Mouse (Mus musculus): ENCODE measurements around the gene Celf2.

The Celf2 gene

DNA sequence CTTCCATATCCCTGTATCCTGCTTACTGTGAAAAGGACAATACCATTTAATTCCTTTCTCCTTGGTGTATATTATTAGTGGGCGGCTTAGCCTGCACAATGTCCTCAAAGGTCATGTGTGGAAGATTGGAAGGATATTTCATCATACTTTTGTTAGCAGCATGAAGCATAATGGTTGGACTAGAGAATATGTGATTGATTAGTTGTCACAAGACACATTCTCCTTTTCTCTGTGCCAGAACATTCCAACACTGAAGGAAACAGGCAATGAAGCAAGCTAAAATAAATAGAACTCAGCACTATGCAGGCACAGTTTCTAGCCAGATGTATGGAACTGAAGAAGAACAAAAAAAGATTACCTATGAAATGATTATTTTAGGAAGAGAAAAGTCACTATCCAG, 482.6 kb downstream of the Celf2 start:
- no peak for DNase-seq (ENCODE audit: low spot score in 2 of 2)

GRCm38 (mm10) chr2:7025594-7025993, 483.8 kb downstream of the Celf2 start:
- DNase-seq (ENCODE audit: low spot score in 2 of 2), result no peak

GRCm38 (mm10) chr2:7022184-7022583, 487.2 kb downstream of the Celf2 start:
- DNase-seq (ENCODE audit: low spot score in 2 of 2), result no peak

DNA sequence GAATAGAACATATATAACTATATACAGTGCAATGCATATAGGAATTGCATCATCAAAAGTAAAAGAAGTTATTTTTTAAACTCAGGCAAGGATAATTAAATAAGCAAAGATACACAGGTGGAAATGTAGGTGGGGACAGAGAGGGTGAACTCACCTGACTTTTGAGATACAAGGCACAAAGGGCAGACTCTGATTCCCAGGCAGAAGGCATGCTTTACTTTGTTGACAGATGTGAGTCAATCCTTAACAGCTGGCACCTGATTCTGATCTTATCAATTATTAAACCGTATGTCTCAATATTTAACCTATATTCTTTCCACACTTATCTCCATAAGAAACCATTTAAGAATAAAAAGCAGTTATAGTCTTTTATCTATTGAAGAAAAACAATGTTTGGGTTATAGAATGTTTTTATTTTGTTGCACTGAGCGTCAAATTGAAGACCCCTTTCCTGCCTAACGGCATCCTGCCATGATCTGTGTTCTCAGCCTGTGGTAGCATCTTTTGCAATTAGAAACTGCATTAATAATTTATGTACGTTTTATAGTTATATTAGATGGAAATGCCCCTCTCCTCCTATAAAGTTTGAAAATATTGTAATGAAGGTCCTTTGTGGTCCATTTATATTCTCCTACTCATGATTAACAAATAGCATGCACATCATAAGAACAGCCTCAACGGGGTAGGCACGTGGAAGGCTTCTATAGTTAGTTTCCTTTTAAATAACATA, 491.8 kb downstream of the Celf2 start:
- DNase-seq (ENCODE audit: low spot score in 2 of 2), result no peak

DNA sequence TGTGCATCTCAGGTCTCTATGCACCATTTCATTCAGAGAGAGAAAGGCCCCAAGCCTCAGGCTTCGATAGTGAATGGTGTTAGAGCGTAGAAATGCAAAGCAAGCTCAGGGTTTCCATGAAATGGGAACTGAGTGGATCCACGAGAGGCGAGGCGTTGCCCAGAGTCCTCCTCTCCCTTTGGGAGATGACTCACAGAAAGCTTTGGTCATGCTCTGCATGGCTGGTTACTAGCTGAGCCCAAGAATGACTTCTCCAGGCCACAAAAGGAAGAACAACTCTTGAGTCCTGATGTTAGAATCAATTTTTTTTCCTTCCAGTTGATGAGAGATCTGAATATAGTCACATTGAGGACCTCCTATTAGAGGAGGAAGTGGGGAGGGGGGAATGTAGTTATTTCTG, 496.2 kb downstream of the Celf2 start:
- DNase-seq (ENCODE audit: low spot score in 2 of 2), result no peak

- DNase-seq (ENCODE audit: low spot score in 2 of 2), result no peak
Observed at GRCm38 (mm10) chr2:7006816-7007215, 502.5 kb downstream of the Celf2 start.

DNA sequence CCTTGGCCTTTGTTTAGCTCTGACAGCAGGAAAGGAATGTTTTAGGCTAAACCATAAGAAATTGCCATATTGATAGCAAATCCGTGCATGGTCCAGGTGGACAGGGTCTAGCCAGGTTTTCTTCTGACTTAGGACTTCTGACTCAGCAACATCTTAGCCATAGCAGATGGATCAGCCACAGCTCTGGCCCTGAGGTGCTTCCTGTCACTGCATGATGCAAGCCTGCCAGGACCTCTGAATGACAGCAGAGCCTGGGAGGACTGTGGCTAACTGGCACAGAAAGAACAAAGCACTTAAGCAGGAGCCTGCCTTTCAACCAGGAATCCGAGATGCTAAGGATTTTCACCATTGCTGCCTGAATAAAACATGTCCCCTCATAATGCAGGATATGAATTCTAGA, 507.4 kb downstream of the Celf2 start:
- no peak for DNase-seq (ENCODE audit: low spot score in 2 of 2)

DNA sequence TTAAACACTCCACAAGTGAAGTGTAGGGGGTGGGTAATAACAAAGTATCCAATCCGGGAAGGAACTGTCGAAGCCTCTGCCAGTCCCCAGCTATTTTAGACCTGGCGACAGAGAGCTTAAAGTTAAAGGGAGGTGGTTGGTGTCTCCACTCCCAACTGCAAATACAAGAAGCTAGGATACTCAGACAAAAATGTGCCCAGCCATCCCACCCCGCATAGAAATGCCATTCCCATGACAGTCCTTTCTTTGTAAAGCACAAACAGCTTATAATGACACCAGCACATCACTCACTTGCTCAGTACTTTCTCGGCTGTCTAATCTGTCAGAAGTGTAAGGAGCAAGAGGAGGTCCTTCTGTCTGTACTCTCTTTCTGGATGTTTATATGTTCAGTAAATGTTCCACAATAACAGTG, 518.3 kb downstream of the Celf2 start:
- no peak for DNase-seq (ENCODE audit: low spot score in 2 of 2)

DNA sequence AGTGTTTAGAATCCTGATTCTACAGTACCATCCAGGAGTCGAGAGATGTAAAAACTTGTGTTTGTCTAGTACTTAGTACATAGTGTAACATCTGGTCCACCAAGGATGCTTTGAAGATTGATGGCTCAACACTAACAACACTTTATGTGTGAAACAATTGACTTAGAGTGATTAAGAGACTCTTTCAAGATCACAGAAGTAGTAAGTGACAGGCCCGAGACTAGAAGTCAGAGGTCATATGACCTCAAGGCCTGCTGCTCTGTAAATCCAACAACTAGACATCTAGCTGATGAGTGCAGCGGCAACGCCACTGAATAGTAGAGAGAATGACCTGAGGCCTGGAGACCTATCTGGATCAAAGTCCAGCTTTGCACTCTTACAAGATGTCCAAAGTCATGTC, 523.7 kb downstream of the Celf2 start:
- DNase-seq (ENCODE audit: low spot score in 2 of 2), result no peak

DNA sequence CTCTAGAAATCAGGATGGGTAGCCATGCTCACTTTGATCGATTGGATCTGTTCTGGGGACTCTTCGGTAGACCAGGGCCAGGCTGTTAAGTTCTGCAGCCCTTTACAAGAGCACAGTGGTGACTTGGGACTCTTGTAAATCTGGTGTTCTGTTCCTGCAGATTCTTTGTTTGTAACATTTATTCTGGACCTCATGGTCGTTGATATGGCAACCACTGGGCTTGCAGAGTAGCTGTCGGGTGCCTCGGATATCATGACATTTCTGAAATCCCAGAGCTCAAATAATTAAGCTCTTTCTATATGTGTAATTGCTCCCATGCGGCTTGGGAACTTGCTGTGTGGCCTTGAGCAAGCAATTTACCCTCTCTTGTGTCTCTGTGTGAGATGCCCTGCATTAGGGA, 525.5 kb downstream of the Celf2 start:
- DNase-seq (ENCODE audit: low spot score in 2 of 2), result no peak

GRCm38 (mm10) chr2:6976300-6976699, 533.1 kb downstream of the Celf2 start:
- no peak for DNase-seq (ENCODE audit: low spot score in 2 of 2)

- DNase-seq (ENCODE audit: low spot score in 2 of 2), result no peak
Observed at GRCm38 (mm10) chr2:6969228-6969627, 540.1 kb downstream of the Celf2 start.

DNA sequence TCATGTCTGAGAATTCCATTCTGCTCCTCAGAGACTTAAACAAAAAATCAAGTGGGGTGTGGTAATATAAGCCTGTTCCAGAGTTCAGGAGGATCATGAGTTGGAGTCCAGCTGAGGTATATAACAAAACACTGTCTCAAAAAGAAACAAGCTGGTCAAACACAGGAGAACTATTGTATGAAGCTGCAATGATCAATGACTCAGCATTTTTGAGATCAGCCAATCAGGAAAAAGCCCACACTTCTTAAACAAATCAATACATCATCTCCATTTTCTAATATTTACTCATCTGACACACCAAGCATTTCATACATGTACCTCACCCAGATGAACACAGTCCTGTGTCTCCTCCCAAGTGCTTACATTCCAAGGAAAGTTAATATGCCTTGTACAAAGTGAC, 544.1 kb downstream of the Celf2 start:
- DNase-seq (ENCODE audit: low spot score in 2 of 2), result no peak

- DNase-seq (ENCODE audit: low spot score in 2 of 2), result no peak
Observed at GRCm38 (mm10) chr2:6950702-6951101, 558.7 kb downstream of the Celf2 start.

GRCm38 (mm10) chr2:6945638-6946415, 563.5 kb downstream of the Celf2 start:
- no peak for DNase-seq (ENCODE audit: low spot score in 2 of 2)

DNA sequence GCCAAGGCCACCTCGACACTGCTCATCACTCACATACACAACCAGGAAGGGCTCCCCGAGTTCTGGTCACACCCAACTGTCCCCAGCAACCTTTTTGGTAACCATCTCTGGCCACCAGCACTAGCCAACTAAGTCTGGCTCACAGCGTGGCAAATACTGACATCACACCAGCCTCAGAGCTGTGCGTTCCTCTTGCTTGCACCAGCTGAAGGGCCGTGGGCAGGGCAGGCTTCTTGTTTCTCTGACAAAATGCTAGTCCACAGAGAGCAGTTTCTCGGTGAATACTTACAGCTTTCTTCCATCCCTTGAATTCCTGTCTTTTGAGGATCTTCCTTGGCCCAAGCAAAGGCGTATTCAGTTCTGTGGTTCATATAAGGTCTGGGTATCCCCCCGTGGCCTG, 565.7 kb downstream of the Celf2 start:
- DNase-seq (ENCODE audit: low spot score in 2 of 2), result no peak

DNA sequence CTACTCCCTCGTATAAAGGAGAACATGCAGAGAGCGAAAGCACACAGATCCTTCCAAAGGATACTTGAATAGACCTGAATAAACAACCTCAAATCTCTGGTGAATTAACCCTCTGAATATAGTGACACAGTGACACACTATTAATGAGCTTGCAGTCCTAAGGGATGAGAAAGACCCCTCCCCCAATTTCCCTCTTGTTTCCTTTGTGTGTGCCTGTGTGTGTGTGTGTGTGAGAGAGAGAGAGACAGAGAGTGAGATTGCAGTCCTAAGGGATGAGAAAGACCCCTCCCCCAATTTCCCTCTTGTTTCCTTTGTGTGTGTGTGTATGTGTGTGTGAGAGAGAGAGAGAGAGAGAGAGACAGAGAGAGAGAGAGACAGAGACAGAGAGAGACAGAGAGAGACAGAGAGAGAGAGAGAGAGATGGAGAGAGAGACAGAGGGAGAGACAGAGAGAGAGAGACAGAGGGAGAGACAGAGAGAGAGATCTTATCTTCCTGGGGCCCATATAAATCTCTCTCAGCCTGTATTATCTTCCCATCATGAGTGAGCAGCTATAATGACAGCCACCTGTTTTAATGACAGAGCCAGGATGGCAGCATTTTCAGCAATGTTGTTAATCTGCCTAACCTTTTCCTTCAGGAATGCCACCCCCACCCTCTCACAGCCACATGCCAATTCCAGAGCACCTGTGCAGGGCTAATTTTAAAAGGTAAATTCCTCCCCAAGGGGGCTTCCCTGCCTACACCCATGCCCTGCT, 566.5 kb downstream of the Celf2 start:
- DNase-seq (ENCODE audit: low spot score in 2 of 2), result no peak

- no peak for DNase-seq (ENCODE audit: low spot score in 2 of 2)
Observed at GRCm38 (mm10) chr2:6939143-6939542, 570.2 kb downstream of the Celf2 start.

- DNase-seq (ENCODE audit: low spot score in 2 of 2), result no peak
Observed at GRCm38 (mm10) chr2:6933130-6933529, 576.2 kb downstream of the Celf2 start.

DNA sequence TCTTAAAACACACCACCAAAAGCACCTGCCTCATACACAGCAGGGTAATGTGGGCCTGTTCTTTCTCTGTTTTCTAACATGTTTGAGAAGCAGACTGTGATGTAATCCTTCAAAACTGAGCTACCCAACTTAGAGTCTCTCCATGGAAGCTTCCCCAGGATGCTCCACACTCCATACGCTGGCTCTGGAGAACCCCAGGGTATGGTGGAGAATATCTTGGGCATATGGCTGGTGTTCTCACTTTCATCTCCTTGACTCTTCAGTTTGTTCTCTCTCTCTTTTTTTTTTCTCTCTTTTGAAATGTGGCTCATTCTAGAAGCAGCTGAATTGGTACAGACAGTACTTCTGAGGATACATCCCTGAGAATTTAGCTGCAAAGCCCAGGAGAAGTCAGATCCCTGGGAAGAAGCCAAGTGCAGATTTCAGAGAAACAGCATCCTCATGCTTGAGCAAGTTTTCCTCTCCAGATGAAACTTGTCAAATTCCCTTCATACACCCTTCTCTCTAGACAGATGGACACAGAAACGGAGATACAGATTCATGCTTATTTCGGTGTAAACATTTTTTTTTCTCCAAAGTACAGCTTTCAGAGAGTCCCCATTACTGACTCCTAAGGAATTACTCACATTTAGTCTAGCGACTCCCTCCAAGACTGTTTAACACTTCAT, 581.5 kb downstream of the Celf2 start:
- no peak for DNase-seq (ENCODE audit: low spot score in 2 of 2)

DNA sequence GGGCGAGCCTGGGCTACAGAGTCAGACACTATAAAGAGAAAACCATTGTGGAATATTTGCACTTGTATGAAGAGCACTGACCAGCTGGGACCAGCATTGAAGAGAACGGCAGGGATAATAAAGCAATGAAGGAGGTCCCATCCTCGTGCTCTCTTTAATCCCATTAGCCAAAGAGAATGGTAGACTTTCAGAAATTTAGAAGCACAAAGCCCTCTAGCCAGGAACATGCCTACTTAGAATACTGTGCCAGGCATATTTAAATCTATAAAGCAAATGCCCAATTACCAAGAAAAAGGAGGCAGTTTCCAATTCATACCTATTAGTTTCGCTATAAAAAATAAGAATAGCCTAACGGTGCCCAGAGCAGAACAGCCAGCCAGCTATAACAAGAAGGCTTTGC, 583.9 kb downstream of the Celf2 start:
- DNase-seq (ENCODE audit: low spot score in 2 of 2), result no peak

All from spleen, postnatal 10 days (tissue).